Mouse (Mus musculus): Measurements from ENCODE around the gene Zfp868.
"Not testable (repeated sequence)": the region's sequence is repeated elsewhere in the genome, so short reads cannot be mapped to it uniquely, and the experiment has no call there.

The Zfp868 gene

DNA sequence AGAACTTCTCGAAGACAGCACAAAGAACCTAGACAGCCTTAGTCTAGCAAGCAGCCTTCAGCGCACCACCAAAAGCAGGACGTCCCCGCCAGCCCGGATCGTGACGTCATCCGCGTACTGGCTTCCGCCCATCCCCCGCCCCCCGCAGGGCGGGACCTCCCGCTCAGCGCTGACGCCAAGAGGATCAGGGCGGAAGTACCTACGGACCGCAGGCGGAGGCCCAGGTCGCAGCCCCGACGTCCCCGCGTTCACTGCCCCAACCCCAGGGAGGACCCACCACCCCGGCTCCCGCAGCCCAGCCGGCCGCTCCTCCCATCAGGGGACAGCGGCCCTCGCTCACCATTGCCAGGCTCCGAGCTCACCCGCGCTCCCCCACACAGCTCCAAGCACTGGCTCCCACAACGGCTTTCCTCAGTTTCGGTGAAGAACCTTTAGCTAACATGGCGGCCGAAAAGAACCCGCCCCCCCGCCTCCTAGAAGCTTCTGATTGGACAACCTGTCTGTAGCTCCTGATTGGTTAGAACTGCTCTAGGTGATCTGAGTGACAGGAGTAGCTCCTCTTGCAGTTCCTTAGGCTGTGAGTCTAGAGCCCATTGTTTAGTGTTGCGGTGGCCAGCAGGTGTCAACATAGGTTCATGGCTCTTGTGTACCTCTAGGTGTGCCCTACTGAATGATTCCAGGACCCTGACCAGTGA, at the start of gene Zfp868:
Zfp868 (minus strand) TSS at position 454 of the 695 bp plus-strand sequence.
- DNase-seq (ENCODE audit: low read depth), result peak; percentile 99

DNA sequence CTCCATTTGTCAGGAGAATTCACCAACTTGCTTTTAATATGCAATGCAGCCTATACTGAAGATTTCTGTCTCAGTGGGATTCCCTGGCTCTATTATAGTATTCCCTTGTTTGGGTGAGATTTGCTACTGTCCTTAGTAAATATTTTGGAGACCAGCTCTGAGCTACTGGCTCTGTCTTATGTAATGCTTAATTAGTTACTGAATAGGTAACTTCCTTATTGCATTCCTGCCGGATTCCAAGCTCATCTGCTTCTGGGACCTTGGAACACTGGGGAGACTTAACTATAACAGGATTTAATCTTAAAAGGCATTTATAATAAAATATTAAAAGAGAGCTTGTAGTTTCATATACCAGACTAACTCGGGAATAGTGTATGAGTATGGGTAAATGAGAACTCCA, 39.7 kb upstream of the Zfp868 start:
- not testable (repeated sequence) for DNase-seq (ENCODE audit: low read depth)

DNA sequence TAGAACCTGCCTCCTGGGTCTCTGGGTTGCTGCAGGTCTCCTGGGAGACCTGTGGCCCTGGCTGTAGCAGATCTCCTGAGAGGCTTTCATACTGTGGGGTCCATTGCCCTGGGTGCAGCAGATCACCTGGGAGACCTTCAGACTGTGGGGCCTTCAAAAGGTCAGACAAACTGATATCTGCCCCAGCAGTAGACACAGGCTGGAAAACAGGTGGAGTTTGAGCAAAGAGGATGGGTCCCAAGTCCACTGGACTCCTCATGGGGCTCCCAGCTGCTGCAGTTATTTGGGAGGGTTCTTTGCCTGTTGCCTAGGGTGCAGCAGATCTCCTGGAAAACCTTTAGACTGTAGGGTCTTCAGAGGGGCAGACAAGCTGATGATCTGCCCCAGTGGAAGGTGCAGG, 35.9 kb upstream of the Zfp868 start:
- DNase-seq (ENCODE audit: low read depth), result no peak

DNA sequence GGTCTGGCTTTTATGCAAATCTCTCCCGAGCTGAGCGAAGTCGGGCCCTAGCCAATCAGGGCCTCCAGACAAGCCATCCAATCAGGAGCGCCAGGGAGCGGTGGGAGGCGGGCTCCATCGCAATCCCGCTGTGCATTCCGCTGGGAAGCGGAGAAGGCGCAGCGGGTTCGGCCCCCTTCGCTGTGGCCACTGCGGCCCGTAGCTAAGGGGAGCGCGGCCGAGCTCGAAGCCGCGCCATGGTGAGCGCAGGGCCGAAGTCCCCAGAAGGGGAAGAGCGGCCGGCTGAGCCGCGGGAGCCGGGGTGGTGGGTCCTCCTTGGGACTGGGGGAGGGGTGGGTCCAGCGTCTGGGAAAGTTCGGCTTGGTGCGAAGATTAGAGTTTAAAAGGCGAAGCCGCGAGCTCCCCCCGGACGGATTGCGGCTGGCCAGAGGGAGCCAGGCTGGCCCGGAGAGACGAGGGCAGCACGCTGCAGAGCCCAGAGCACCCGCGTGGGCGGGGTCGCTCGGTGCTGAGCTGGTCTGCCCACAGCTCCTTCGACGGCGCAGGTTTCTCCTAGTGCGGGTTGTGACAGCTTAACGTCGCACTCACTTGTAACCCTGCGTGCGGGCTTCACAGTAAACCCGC, 29.1 kb upstream of the Zfp868 start, which contains the start of gene Zfp964:
Zfp964 (plus strand) TSS at position 122 of the 624 bp plus-strand sequence.
- DNase-seq (ENCODE audit: low read depth), result peak; percentile 87

DNA sequence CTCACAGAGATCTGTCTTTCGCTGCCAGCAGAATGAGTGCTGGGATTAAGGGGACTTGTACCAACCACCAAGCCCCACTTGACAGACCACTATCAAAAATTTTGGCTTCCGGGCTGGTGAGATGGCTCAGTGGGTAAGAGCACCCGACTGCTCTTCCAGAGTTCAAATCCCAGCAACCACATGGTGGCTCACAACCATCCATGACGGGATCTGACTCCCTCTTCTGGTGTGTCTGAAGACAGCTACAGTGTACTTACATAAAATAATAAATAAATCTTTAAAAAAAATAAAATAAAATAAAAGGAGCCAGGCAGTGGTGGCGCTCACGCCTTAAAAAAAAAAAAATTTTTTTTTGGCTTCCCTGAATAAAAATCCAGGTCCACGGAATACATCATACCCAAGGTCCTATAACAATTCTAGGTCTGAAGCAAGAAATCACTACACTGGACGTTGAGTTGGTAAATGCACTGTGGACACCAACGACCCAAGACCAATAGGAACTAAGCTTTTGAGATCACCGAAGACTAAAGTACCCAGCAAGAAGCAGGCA, 28.5 kb upstream of the Zfp868 start:
- DNase-seq (ENCODE audit: low read depth), result peak; percentile 4

DNA sequence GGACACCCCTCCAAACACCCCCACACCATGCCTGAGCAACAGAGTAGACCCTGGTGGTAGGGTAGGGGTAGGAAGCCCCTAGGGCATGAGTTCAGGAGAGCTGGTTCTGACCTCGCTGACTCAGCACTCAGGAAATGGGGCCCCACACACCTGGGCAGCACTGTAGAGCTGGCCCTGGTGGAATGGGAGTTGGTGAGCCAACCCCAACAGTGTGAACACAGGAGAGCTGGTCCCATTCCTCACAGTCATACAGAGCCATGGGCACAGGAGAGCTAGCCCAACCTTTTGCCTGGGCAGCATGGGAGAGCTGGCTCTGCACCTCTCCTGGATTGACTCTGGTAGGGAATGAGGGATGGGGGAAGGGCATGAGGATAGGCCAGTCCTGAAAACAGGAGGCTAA, 7.3 kb downstream of the Zfp868 start:
- DNase-seq (ENCODE audit: low read depth), result no peak

DNA sequence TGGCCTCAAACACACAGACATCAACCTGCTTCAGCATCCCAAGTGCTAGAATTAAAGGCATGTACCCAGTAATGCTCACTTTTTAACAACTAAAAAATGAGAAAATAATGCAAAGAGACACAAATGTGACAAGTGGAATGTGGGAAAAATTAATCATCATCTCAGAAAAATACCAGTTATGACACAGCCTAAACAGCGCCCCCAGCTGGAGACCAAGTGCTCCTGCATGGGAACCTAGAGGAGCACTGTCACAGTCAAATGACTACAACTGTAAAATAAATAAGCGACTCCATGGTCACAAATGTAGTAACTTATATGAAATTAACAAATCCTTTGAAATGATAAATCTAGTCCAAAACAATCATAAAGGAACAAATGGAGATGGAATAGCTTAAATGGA, 10.7 kb downstream of the Zfp868 start:
- DNase-seq (ENCODE audit: low read depth), result peak; percentile 50

DNA sequence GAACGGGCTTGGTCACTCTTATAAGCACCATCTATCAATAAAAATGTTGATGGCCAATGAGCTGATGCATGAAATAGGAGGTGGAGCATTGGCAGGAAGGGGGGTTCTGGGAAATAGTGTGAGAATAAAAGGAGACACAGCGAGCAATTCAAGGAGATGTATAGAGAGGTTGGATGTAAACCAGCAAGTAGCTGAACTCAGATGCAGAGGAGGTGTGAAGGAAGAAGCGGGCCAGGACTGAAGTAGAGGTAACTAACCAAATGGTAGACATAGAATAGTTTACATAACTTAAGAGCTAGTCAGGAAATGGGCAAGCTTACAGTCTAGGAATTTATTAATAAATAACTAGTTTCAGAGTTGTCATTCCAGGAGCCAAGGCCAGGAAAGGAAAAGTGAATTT, 27.8 kb downstream of the Zfp868 start:
- DNase-seq (ENCODE audit: low read depth), result not testable (repeated sequence)

DNA sequence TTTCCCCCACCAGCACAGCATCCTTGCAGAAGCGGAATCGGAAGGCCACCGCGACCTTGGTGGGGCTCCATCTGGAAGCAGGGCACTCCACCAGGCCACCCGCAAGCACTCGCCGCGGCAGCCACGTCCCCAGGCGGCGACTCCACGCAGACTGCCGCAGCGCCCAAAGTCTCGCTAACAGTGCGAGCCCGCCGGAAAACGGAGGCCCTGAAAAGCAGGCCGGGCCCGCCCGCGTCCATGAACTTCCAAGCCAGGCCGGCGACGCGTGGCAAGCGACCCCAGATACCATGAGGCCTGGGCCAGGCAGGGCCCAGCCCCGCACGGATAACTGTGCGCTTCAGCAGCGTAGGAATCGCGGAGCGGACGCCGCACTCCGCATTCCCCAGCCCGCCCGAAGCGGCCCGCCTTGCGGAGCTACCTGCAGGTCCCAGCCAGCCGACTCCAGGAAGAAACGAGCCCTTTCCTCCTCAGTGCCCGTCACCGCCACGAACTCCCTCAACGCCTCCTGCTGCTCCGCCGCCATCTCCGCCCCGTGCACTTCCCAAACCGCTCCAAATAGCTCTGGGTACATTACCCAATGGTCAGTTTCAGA, 40.6 kb downstream of the Zfp868 start:
- DNase-seq (ENCODE audit: low read depth), result no peak

DNA sequence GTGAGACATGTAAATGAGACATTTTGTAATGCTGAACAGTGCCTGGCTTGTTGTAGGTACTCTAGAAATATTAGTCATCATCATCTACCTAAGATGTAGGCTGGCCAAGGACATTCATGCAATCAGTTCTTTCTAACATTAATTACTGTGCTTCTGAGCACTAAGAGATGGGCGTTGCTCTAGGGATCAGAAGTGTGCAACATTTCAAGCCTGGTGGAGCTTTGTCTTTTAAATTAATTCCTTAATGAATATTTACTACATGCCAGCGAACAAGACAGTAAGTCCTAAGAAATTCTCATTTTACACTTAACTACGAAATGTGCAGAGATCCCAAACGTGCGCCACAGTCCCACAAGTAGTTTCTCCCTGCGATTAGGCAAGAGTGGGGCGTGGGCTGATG, 41.1 kb downstream of the Zfp868 start:
- not testable (repeated sequence) for DNase-seq (ENCODE audit: low read depth)

Measured in induced T-regulatory cell, adult 2 months (primary cell).